Mouse (Mus musculus): ENCODE results near the gene Fam76b. TPM values are rescaled to one million over a fixed set of nuclear protein-coding genes. Genes with fewer than 3 reads are reported as not detected.
"Not testable (repeated sequence)": the region's sequence is repeated elsewhere in the genome, so short reads cannot be mapped to it uniquely, and the experiment has no call there.

Fam76b gene
- 24.9 and 27.9 TPM in 2 replicates for polyA plus RNA-seq (2015; fragmentation: Nextera tagmentation; extraction: Ambion mirVana)

DNA sequence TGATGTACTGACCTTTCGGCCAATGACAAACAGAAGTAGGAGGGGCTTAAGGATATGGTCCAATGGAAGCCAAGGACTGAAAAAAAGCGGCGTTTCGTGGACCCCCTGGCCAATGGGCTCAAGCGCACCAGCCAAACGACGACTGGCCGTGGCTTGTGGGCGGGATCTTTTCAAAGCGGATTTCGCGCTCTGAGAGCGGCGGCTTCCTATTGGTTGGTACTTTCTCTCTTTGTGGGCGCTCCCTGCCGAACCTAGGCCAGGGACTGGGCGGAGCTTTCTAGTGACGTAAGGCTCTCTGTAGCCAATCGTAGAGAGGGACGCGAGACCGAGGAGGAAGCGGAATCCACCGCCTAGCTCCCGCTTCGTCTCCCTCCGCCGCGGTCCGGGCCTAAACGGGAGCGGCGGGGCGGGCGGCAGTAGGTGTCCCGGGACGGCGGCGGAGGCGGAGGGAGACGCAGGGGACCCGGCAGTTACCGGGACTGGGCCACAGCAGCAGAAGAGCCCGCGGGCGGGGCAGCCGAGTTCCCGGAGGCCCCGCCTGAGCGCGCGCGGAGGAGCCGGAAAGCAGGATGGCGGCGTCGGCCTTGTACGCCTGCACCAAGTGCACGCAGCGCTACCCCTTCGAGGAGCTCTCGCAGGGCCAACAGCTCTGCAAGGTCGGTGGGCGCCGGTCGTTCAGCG is at the start of gene Fam76b:
TSS of gene Fam76b (plus strand) at position 311 of the 681 bp plus-strand sequence.
- Histone ChIP-seq H3K4me1 (replicated peaks; ENCODE audit: control insufficient read depth, insufficient read depth, low read length) (peaks cover 28% of the 10 kb centered on the region), H3K9me3 (ENCODE audit: control insufficient read depth, low read length) (no peaks in the 10 kb centered on the region), H3K4me3 (replicated peaks; ENCODE audit: low read length) (peak within 1 kb of the TSS; percentile 97), H3K27ac (ENCODE audit: low read length) (peak within 1 kb of the TSS; percentile 99), H3K4me2 (ENCODE audit: low read length) (peak within 1 kb of the TSS; percentile 78), H3K36me3 (ENCODE audit: control insufficient read depth, insufficient read depth) (peaks cover 3% of the 10 kb centered on the region), H3K27me3 (replicated peaks; ENCODE audit: control insufficient read depth, insufficient read depth, low read length) (no peaks in the 10 kb centered on the region), H3K9ac (replicated peaks; ENCODE audit: low read depth, low read length) (peak within 1 kb of the TSS; percentile 95)
- ATAC-seq = peak; percentile 92
- under 1% methylated on average over 64 of the region's 67 CpGs for WGBS

DNA sequence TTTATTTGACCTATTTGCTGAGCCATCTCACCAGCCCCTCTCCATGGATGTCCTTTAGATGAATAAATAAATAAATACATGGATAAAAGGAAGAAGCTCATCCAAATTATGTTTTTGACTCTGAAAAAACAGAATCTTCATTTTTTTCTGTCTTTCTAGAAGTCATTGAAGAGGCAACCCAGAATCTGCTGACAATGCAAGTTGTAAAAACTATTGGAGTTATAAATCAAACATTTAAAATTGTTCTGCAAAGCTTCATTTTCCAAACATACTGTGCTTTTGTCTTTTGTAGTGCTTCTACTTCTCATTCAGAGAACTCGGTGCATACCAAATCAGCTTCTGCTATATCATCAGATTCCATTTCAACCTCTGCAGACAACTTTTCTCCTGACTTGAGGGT is 45.5 kb upstream of the Fam76b start:
- no peak overlapping the region for H3K9ac ChIP-seq (replicated peaks; ENCODE audit: low read depth, low read length)
- no peak overlapping the region for H3K4me3 ChIP-seq (replicated peaks; ENCODE audit: low read length)
- no peak overlapping the region for H3K4me2 ChIP-seq (ENCODE audit: low read length)
- H3K9me3 ChIP-seq (ENCODE audit: control insufficient read depth, low read length) = peaks cover 3% of the 10 kb centered on the region; the same call in 1 of the 2 replicates
- 98% methylated on average over 1 of the region's 1 CpGs for WGBS
- H3K4me1 ChIP-seq (replicated peaks; ENCODE audit: control insufficient read depth, insufficient read depth, low read length) = no peaks in the 10 kb centered on the region
- H3K27me3 ChIP-seq (replicated peaks; ENCODE audit: control insufficient read depth, insufficient read depth, low read length) = no peaks in the 10 kb centered on the region
- H3K27ac ChIP-seq (ENCODE audit: low read length) = no peak overlapping the region
- no peak for ATAC-seq
- H3K36me3 ChIP-seq (ENCODE audit: control insufficient read depth, insufficient read depth) = peaks cover 3% of the 10 kb centered on the region; the same call in 1 of the 2 replicates

- ATAC-seq; H3K36me3 ChIP-seq (ENCODE audit: control insufficient read depth, insufficient read depth); H3K4me2 ChIP-seq (ENCODE audit: low read length); H3K4me1 ChIP-seq (replicated peaks; ENCODE audit: control insufficient read depth, insufficient read depth, low read length); H3K9ac ChIP-seq (replicated peaks; ENCODE audit: low read depth, low read length); H3K27ac ChIP-seq (ENCODE audit: low read length); H3K4me3 ChIP-seq (replicated peaks; ENCODE audit: low read length); H3K9me3 ChIP-seq (ENCODE audit: control insufficient read depth, low read length); H3K27me3 ChIP-seq (replicated peaks; ENCODE audit: control insufficient read depth, insufficient read depth, low read length): not testable (repeated sequence)
- over 99% methylated on average over 7 of the region's 8 CpGs for WGBS
Observed at GRCm38 (mm10) chr9:13790864-13791263, 36.7 kb upstream of the Fam76b start.

DNA sequence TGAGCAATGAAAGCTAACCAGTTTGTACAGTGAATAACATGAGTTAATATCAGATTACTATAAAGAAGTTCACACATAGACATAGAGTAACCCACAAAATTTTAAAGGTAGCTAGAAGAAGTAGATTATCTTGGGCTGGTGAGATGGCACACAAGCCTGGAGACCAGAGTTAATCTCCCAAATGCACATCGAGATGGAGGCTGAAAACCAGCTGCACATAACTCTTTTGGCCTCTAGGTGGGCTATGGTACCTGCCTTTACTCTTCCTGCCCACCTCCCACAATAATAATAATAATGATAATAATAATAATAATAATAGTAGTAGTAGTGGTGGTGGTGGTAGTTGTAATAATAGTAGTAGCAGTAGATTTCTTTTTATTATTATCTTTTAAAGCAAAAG is 33.2 kb upstream of the Fam76b start:
- Histone ChIP-seq H3K36me3 (ENCODE audit: control insufficient read depth, insufficient read depth) (peaks cover 11% of the 10 kb centered on the region), H3K4me1 (replicated peaks; ENCODE audit: control insufficient read depth, insufficient read depth, low read length) (no peaks in the 10 kb centered on the region), H3K9ac (replicated peaks; ENCODE audit: low read depth, low read length) (no peak overlapping the region), H3K4me2 (ENCODE audit: low read length) (no peak overlapping the region), H3K27me3 (replicated peaks; ENCODE audit: control insufficient read depth, insufficient read depth, low read length) (no peaks in the 10 kb centered on the region), H3K4me3 (replicated peaks; ENCODE audit: low read length) (no peak overlapping the region), H3K9me3 (ENCODE audit: control insufficient read depth, low read length) (no peaks in the 10 kb centered on the region), H3K27ac (ENCODE audit: low read length) (no peak overlapping the region)
- WGBS = 69% methylated on average over 1 of the region's 1 CpGs
- ATAC-seq = no peak

DNA sequence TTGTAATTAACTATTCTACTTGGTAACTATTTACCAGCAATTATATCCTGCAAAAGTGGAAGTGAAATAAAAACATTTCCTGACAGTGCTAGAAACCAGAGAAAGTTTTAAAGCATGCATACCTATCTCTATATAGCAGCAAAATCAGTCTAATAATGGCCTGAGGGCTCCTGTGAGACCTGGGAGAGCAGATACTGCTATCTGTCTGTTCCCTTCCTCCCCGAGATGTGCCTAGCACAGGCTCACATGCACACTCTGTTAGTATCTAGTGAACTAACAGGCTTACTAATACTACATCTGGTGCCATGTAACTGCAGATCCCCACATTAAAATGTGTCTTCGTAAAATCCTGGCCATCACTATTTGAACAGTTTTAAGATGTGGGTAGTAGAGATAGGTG is 32.8 kb upstream of the Fam76b start:
- H3K27me3 ChIP-seq (replicated peaks; ENCODE audit: control insufficient read depth, insufficient read depth, low read length) = no peaks in the 10 kb centered on the region
- H3K4me3 ChIP-seq (replicated peaks; ENCODE audit: low read length) = no peak overlapping the region
- ATAC-seq = no peak
- H3K9me3 ChIP-seq (ENCODE audit: control insufficient read depth, low read length) = no peaks in the 10 kb centered on the region
- H3K27ac ChIP-seq (ENCODE audit: low read length) = no peak overlapping the region
- 92% methylated on average over 2 of the region's 2 CpGs for WGBS
- H3K4me1 ChIP-seq (replicated peaks; ENCODE audit: control insufficient read depth, insufficient read depth, low read length) = no peaks in the 10 kb centered on the region
- H3K36me3 ChIP-seq (ENCODE audit: control insufficient read depth, insufficient read depth) = peaks cover 14% of the 10 kb centered on the region
- H3K9ac ChIP-seq (replicated peaks; ENCODE audit: low read depth, low read length) = no peak overlapping the region
- H3K4me2 ChIP-seq (ENCODE audit: low read length) = no peak overlapping the region

DNA sequence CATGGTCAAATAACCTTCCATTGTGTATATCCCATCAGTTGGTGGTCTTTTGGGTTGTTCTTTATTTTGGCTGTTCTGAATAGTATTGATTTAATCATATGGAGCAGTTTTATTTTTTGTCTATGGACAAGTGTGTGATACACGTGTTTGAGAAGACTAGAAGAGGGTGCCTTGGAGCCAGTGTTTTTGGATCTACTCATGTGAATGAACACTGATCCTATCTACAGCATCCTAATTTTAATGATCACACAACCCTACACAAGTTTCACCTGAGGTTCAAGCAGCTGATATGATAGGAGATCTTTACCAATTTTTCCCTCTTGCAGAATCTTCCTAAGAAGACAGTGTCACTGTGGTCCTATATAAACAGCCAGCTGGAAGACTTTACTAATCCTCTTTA is 23.0 kb upstream of the Fam76b start:
- Histone ChIP-seq H3K36me3 (ENCODE audit: control insufficient read depth, insufficient read depth) (peaks cover 26% of the 10 kb centered on the region), H3K4me3 (replicated peaks; ENCODE audit: low read length) (no peak overlapping the region), H3K4me2 (ENCODE audit: low read length) (no peak overlapping the region), H3K9me3 (ENCODE audit: control insufficient read depth, low read length) (no peaks in the 10 kb centered on the region), H3K9ac (replicated peaks; ENCODE audit: low read depth, low read length) (no peak overlapping the region), H3K4me1 (replicated peaks; ENCODE audit: control insufficient read depth, insufficient read depth, low read length) (no peaks in the 10 kb centered on the region), H3K27ac (ENCODE audit: low read length) (no peak overlapping the region), H3K27me3 (replicated peaks; ENCODE audit: control insufficient read depth, insufficient read depth, low read length) (no peaks in the 10 kb centered on the region)
- no peak for ATAC-seq
- WGBS = 68% methylated on average over 1 of the region's 1 CpGs

DNA sequence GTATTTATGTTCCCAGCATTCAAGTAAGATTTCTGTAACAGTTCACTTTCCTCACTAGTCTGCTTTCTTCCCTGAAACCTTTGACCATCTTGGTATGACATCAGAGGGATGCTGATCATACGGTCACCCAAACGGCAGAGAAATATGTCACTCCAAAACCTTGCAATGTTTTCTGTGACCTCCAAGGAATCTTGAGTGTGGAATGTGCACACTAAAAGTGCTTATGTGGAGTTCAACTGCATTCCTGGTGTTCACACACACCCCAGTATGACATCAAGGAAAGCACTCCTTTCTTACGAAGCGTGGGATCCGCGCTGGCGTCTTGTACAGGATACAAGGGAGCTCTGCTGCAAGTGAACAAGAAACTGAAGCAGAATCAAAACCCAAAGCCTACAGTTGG is 20.7 kb upstream of the Fam76b start:
- no peaks in the 10 kb centered on the region for H3K4me1 ChIP-seq (replicated peaks; ENCODE audit: control insufficient read depth, insufficient read depth, low read length)
- 93% methylated on average over 7 of the region's 7 CpGs for WGBS
- H3K9ac ChIP-seq (replicated peaks; ENCODE audit: low read depth, low read length) = no peak overlapping the region
- H3K27ac ChIP-seq (ENCODE audit: low read length) = no peak overlapping the region
- no peak for ATAC-seq
- no peak overlapping the region for H3K4me3 ChIP-seq (replicated peaks; ENCODE audit: low read length)
- H3K27me3 ChIP-seq (replicated peaks; ENCODE audit: control insufficient read depth, insufficient read depth, low read length) = no peaks in the 10 kb centered on the region
- no peak overlapping the region for H3K4me2 ChIP-seq (ENCODE audit: low read length)
- H3K9me3 ChIP-seq (ENCODE audit: control insufficient read depth, low read length) = no peaks in the 10 kb centered on the region
- peaks cover 34% of the 10 kb centered on the region for H3K36me3 ChIP-seq (ENCODE audit: control insufficient read depth, insufficient read depth)

DNA sequence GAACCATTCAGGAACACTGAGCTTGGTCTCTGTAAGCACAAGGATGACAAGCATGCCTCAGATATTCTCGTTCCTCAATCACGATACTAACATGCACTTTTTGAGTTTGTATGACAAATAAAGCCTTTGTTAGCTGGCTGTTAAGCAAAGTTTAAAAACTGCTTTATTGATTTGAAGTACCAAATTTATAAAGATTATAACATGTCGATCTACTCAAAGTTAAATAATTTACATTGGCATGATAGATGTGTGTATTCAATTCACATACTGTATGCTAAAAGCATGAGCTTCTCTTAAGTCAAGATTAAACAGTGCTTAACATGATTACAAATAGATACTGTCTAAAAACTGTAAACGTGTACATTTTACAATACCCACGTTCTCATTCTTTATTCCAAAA is 19.9 kb upstream of the Fam76b start:
- Histone ChIP-seq H3K27ac (ENCODE audit: low read length) (no peak overlapping the region), H3K9me3 (ENCODE audit: control insufficient read depth, low read length) (no peaks in the 10 kb centered on the region), H3K4me3 (replicated peaks; ENCODE audit: low read length) (no peak overlapping the region), H3K4me2 (ENCODE audit: low read length) (no peak overlapping the region), H3K9ac (replicated peaks; ENCODE audit: low read depth, low read length) (no peak overlapping the region), H3K4me1 (replicated peaks; ENCODE audit: control insufficient read depth, insufficient read depth, low read length) (no peaks in the 10 kb centered on the region), H3K27me3 (replicated peaks; ENCODE audit: control insufficient read depth, insufficient read depth, low read length) (no peaks in the 10 kb centered on the region), H3K36me3 (ENCODE audit: control insufficient read depth, insufficient read depth) (peaks cover 36% of the 10 kb centered on the region)
- no peak for ATAC-seq
- 87% methylated on average over 5 of the region's 5 CpGs for WGBS

- Histone ChIP-seq H3K4me3 (replicated peaks; ENCODE audit: low read length) (no peak overlapping the region), H3K27me3 (replicated peaks; ENCODE audit: control insufficient read depth, insufficient read depth, low read length) (no peaks in the 10 kb centered on the region), H3K36me3 (ENCODE audit: control insufficient read depth, insufficient read depth) (peaks cover 34% of the 10 kb centered on the region), H3K4me1 (replicated peaks; ENCODE audit: control insufficient read depth, insufficient read depth, low read length) (no peaks in the 10 kb centered on the region), H3K27ac (ENCODE audit: low read length) (no peak overlapping the region), H3K9me3 (ENCODE audit: control insufficient read depth, low read length) (no peaks in the 10 kb centered on the region), H3K4me2 (ENCODE audit: low read length) (no peak overlapping the region), H3K9ac (replicated peaks; ENCODE audit: low read depth, low read length) (no peak overlapping the region)
- ATAC-seq = no peak
Observed at GRCm38 (mm10) chr9:13809937-13810336, 17.6 kb upstream of the Fam76b start.

GRCm38 (mm10) chr9:13818369-13818768 is 9.1 kb upstream of the Fam76b start:
- H3K9me3 ChIP-seq (ENCODE audit: control insufficient read depth, low read length) = no peaks in the 10 kb centered on the region
- H3K27me3 ChIP-seq (replicated peaks; ENCODE audit: control insufficient read depth, insufficient read depth, low read length) = no peaks in the 10 kb centered on the region
- H3K9ac ChIP-seq (replicated peaks; ENCODE audit: low read depth, low read length) = no peak overlapping the region
- H3K4me1 ChIP-seq (replicated peaks; ENCODE audit: control insufficient read depth, insufficient read depth, low read length) = 0 out of 2 replicates have a peak, but pooled peaks cover 2% of the 10 kb centered on the region
- H3K4me3 ChIP-seq (replicated peaks; ENCODE audit: low read length) = no peak overlapping the region
- peaks cover 23% of the 10 kb centered on the region for H3K36me3 ChIP-seq (ENCODE audit: control insufficient read depth, insufficient read depth)
- ATAC-seq = no peak
- H3K27ac ChIP-seq (ENCODE audit: low read length) = no peak overlapping the region
- 85% methylated on average over 9 of the region's 9 CpGs for WGBS
- no peak overlapping the region for H3K4me2 ChIP-seq (ENCODE audit: low read length)
